Mouse (Mus musculus) MEL (cell line): ENCODE data around the gene BC052040. TPM values are rescaled to one million over a fixed set of nuclear protein-coding genes. Genes with fewer than 3 reads are reported as not detected.

Source experiments
- DNase-seq: peaks from one replicate; pipeline ENCODE4 v3.0.0; 2011; ENCODE audit warnings: low read depth, low spot score
- H3K27ac ChIP-seq: 2 replicates; pipeline ENCODE4 v1.5.1; 2012; ENCODE audit warnings: low read depth, mild to moderate bottlenecking, control low read depth, low read length, moderate library complexity; ENCODE audit not compliant: control insufficient read depth
- H3K27me3 ChIP-seq, 2 experiments: fragments of 150-350 bp in 1 of 2; sonication (generic) in 1 of 2; 2 replicates each; pipeline ENCODE4 v1.6.1; 2012; ENCODE audit warnings: low read length in 2 of 2, mild to moderate bottlenecking in 2 of 2, improper control_type of control experiment in 1 of 2, moderate library complexity in 1 of 2; ENCODE audit not compliant: insufficient read depth in 2 of 2, control insufficient read depth in 1 of 2
- H3K36me3 ChIP-seq, 2 experiments: 2 replicates each; pipeline ENCODE4 v1.6.1; 2012 to 2014; ENCODE audit warnings: low read length in 2 of 2, improper control_type of control experiment in 1 of 2, inconsistent platforms in 1 of 2, mild to moderate bottlenecking in 1 of 2; ENCODE audit not compliant: insufficient read depth in 2 of 2, control insufficient read depth in 1 of 2
- H3K4me1 ChIP-seq, 2 experiments: fragments of 150-350 bp in 1 of 2; sonication (generic) in 1 of 2; 2 replicates each; pipeline ENCODE4 v1.6.1; 2012; ENCODE audit warnings: low read length in 2 of 2, improper control_type of control experiment in 1 of 2, mild to moderate bottlenecking in 1 of 2; ENCODE audit not compliant: insufficient read depth in 2 of 2, control insufficient read depth in 1 of 2
- H3K4me3 ChIP-seq, 2 experiments: fragments of 150-350 bp in 1 of 2; sonication (generic) in 1 of 2; 2 replicates each; pipeline ENCODE4 v1.5.1; 2012; ENCODE audit warnings: low read depth in 2 of 2, low read length in 2 of 2, mild to moderate bottlenecking in 2 of 2, moderate library complexity in 2 of 2, control low read depth in 1 of 2, improper control_type of control experiment in 1 of 2; ENCODE audit not compliant: control insufficient read depth in 1 of 2, insufficient read depth in 1 of 2
- H3K79me2 ChIP-seq: 2 replicates; pipeline ENCODE4 v1.6.1; 2012; ENCODE audit warnings: mild to moderate bottlenecking, low read length, moderate library complexity; ENCODE audit not compliant: control insufficient read depth, poor library complexity, insufficient read depth
- H3K9ac ChIP-seq: 2 replicates; pipeline ENCODE4 v1.6.1; 2012; ENCODE audit warnings: low read depth, mild to moderate bottlenecking, control low read depth, low read length, moderate library complexity; ENCODE audit not compliant: control insufficient read depth, poor library complexity, severe bottlenecking
- H3K9me3 ChIP-seq: fragments of 150-350 bp; sonication (generic); replicated peaks from 2 replicates; pipeline ENCODE4 v1.6.1; 2012; ENCODE audit warnings: mild to moderate bottlenecking, low read length, improper control_type of control experiment, moderate library complexity; ENCODE audit not compliant: insufficient read depth
- BHLHE40 ChIP-seq: IDR thresholded peaks from 2 replicates; pipeline ENCODE4 v1.6.1; 2012; ENCODE audit warnings: low read depth, mild to moderate bottlenecking, inconsistent platforms, low read length, improper control_type of control experiment, borderline replicate concordance
- CHD1 ChIP-seq: IDR thresholded peaks from 2 replicates; pipeline ENCODE4 v1.6.1; 2012; ENCODE audit warnings: low read depth, mild to moderate bottlenecking, inconsistent platforms, low read length, improper control_type of control experiment
- CHD2 ChIP-seq: IDR thresholded peaks from 2 replicates; pipeline ENCODE4 v1.6.1; 2011; ENCODE audit warnings: low read length, improper control_type of control experiment
- CTCF ChIP-seq, 3 experiments: IDR thresholded peaks in 2 of 3; conservative IDR thresholded peaks in 1 of 3; 2 replicates each; pipeline ENCODE4 v1.5.1; 2011 to 2012; ENCODE audit warnings: low read length in 3 of 3, low read depth in 2 of 3, mild to moderate bottlenecking in 2 of 3, improper control_type of control experiment in 1 of 3, inconsistent platforms in 1 of 3, mixed read lengths in 1 of 3, moderate library complexity in 1 of 3; ENCODE audit not compliant: control insufficient read depth in 1 of 3, insufficient read depth in 1 of 3, poor library complexity in 1 of 3, severe bottlenecking in 1 of 3
- E2F4 ChIP-seq: IDR thresholded peaks from 2 replicates; pipeline ENCODE4 v1.6.1; 2011; ENCODE audit warnings: low read depth, low read length, improper control_type of control experiment, borderline replicate concordance
- ELF1 ChIP-seq: IDR thresholded peaks from 2 replicates; pipeline ENCODE4 v1.6.1; 2014; ENCODE audit warnings: low read depth, mild to moderate bottlenecking, inconsistent platforms, low read length, improper control_type of control experiment, moderate library complexity
- GATA1 ChIP-seq: IDR thresholded peaks from 2 replicates; pipeline ENCODE4 v1.6.1; 2011; ENCODE audit warnings: low read depth, low read length, improper control_type of control experiment
- KAT2A ChIP-seq: conservative IDR thresholded peaks from 2 replicates; pipeline ENCODE4 v1.6.1; 2012; ENCODE audit warnings: low read depth, low read length, improper control_type of control experiment, inconsistent platforms
- MAX ChIP-seq: IDR thresholded peaks from 2 replicates; pipeline ENCODE4 v1.6.1; 2011; ENCODE audit warnings: low read length, improper control_type of control experiment
- MAZ ChIP-seq: IDR thresholded peaks from 2 replicates; pipeline ENCODE4 v1.6.1; 2012; ENCODE audit warnings: low read depth, mild to moderate bottlenecking, inconsistent platforms, low read length, improper control_type of control experiment
- MEF2A ChIP-seq: IDR thresholded peaks from 2 replicates; pipeline ENCODE4 v1.6.1; 2014; ENCODE audit warnings: low read depth, mild to moderate bottlenecking, inconsistent platforms, low read length, improper control_type of control experiment; ENCODE audit not compliant: poor library complexity, insufficient replicate concordance, severe bottlenecking; ENCODE audit errors: extremely low read depth
- MXI1 ChIP-seq: IDR thresholded peaks from 2 replicates; pipeline ENCODE4 v1.6.1; 2011; ENCODE audit warnings: mild to moderate bottlenecking, low read depth, low read length, improper control_type of control experiment
- MYB ChIP-seq: IDR thresholded peaks from 2 replicates; pipeline ENCODE4 v1.6.1; 2011; ENCODE audit warnings: mild to moderate bottlenecking, low read depth, low read length, improper control_type of control experiment
- NELFE ChIP-seq: IDR thresholded peaks from 2 replicates; pipeline ENCODE4 v1.6.1; 2011; ENCODE audit warnings: low read depth, low read length, improper control_type of control experiment
- NRF1 ChIP-seq: IDR thresholded peaks from 2 replicates; pipeline ENCODE4 v1.6.1; 2014; ENCODE audit warnings: low read depth, mild to moderate bottlenecking, inconsistent platforms, low read length, improper control_type of control experiment, moderate library complexity; ENCODE audit not compliant: poor library complexity, insufficient read depth, severe bottlenecking
- POLR2AphosphoS2 ChIP-seq: IDR thresholded peaks from 2 replicates; pipeline ENCODE4 v1.6.1; 2011; ENCODE audit warnings: low read length, improper control_type of control experiment
- POLR2AphosphoS5 ChIP-seq: IDR thresholded peaks from 2 replicates; pipeline ENCODE4 v1.6.1; 2012; ENCODE audit warnings: low read depth, borderline replicate concordance, mild to moderate bottlenecking, inconsistent platforms, low read length, moderate library complexity, mixed read lengths
- RCOR1 ChIP-seq: IDR thresholded peaks from 2 replicates; pipeline ENCODE4 v1.6.1; 2012; ENCODE audit warnings: low read depth, mild to moderate bottlenecking, inconsistent platforms, low read length, improper control_type of control experiment
- SIN3A ChIP-seq: IDR thresholded peaks from 2 replicates; pipeline ENCODE4 v1.6.1; 2012; ENCODE audit warnings: low read length, improper control_type of control experiment, inconsistent platforms
- TAL1 ChIP-seq: IDR thresholded peaks from 2 replicates; pipeline ENCODE4 v1.6.1; 2012; ENCODE audit warnings: mild to moderate bottlenecking, inconsistent platforms, low read length, moderate library complexity, mixed read lengths
- USF2 ChIP-seq, 2 experiments: IDR thresholded peaks; 2 replicates each; pipeline ENCODE4 v1.6.1; 2011 to 2012; ENCODE audit warnings: improper control_type of control experiment in 2 of 2, low read length in 2 of 2, borderline replicate concordance in 1 of 2, inconsistent platforms in 1 of 2, low read depth in 1 of 2, mild to moderate bottlenecking in 1 of 2; ENCODE audit not compliant: insufficient read depth in 1 of 2
- ZC3H11A ChIP-seq: IDR thresholded peaks from 2 replicates; pipeline ENCODE4 v1.6.1; 2012; ENCODE audit warnings: low read depth, mild to moderate bottlenecking, inconsistent platforms, low read length, improper control_type of control experiment
- ZKSCAN1 ChIP-seq: IDR thresholded peaks from 2 replicates; pipeline ENCODE4 v1.6.1; 2012; ENCODE audit warnings: low read depth, mild to moderate bottlenecking, inconsistent platforms, low read length, improper control_type of control experiment, moderate library complexity
- ZNF384 ChIP-seq: IDR thresholded peaks from 2 replicates; pipeline ENCODE4 v1.6.1; 2012; ENCODE audit warnings: low read depth, mild to moderate bottlenecking, inconsistent platforms, low read length, improper control_type of control experiment
- polyA plus RNA-seq, 2 experiments: library from polyadenylated mRNA; stranded (reverse) in 1 of 2; unstranded in 1 of 2; fragments of >175 nt in 1 of 2; fragments of >200 nt in 1 of 2; gene quantifications; 2 replicates each; pipeline versions ENCODE4 v1.2.1 to v1.2.4; 2012; ENCODE audit warnings: low replicate concordance in 2 of 2, low read depth in 1 of 2; ENCODE audit not compliant: insufficient read length in 2 of 2, insufficient read depth in 1 of 2, missing spikeins in 1 of 2
- total RNA-seq: library from RNA; depleted of rRNA; stranded (reverse); fragments of 300-350 nt; gene quantifications from 2 replicates; pipeline ENCODE4 v1.2.3, GENCODE M21; 2012

BC052040 gene
- total and polyA plus RNA-seq, 3 experiments: 5.3 to 18.2 TPM; not detected in 1

DNA sequence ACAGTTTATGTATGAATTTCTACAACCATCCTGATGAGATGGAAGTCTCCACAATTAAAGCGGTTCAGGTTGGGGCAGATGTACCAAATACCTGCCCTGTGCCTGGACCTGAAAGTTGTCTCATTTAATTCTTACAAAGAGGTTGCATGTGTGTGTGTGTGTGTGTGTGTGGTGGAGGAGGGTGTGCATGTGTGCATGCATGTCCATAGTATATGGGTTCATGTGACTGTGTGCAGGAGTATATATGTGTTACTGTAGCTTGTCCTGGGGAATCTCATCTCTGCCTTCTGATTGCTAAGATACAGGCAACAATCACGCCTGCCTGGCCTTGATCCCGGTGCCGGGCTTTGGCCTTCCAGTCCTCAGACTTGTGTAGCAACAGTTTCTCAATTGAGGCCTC is 106.1 kb downstream of the BC052040 start:
- H3K9ac ChIP-seq: no peak overlapping the region
- H3K27ac ChIP-seq: no peak overlapping the region
- no peak for DNase-seq
- no peaks in the 10 kb centered on the region; a peak in 1 of 4 replicates for H3K4me1 ChIP-seq
- H3K27me3 ChIP-seq: no peaks in the 10 kb centered on the region
- H3K9me3 ChIP-seq: no peaks in the 10 kb centered on the region
- no peak overlapping the region for H3K4me3 ChIP-seq
- no peaks in the 10 kb centered on the region for H3K79me2 ChIP-seq
- H3K36me3 ChIP-seq: peaks cover 0 to 7% of the 10 kb centered on the region in 2 experiments; a peak in 3 of 4 replicates
- TF ChIP-seq ELF1 (no peak), NRF1 (no peak), MXI1 (no peak), KAT2A (no peak), TAL1 (no peak), MAX (no peak), NELFE (no peak), RCOR1 (no peak), CTCF (IDR thresholded peaks at IDR 0.05 in 2 of 3, conservative IDR thresholded peaks at IDR 0.05 in 1 of 3; ENCODE audit: control insufficient read depth in 1 of 3, insufficient read depth in 1 of 3, low read depth in 2 of 3, low read length in 3 of 3, poor library complexity in 1 of 3, severe bottlenecking in 1 of 3) (no peak), ZNF384 (no peak), ZKSCAN1 (no peak), BHLHE40 (no peak), MAZ (no peak), CHD2 (no peak), MEF2A (no peak), ZC3H11A (no peak), MYB (no peak), E2F4 (no peak), POLR2AphosphoS2 (no peak)

DNA sequence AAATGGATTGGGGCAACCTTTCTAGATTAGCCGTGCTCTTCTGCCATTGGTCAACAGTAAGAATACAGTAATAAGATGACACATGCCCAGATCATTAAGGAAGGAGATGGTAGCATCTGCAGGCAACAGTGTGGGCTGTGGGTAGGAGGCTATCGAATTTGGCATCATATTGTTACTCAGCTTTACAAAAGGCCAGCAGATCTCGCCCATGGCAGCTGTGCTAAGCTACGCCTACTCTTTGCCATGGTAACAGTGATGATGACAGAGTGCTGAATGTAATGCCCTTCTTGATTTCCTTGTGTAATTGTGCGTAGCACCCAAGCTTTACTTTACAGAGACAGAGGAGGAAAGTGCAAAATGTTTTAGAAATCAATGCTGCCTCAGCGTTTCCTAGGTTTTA is 106.8 kb downstream of the BC052040 start:
- Histone ChIP-seq H3K4me3 (no peak overlapping the region), H3K79me2 (no peaks in the 10 kb centered on the region), H3K27me3 (no peaks in the 10 kb centered on the region), H3K9me3 (no peaks in the 10 kb centered on the region), H3K4me1 (no peaks in the 10 kb centered on the region; a peak in 1 of 4 replicates), H3K36me3 (peaks cover 0 to 10% of the 10 kb centered on the region in 2 experiments; a peak in 2 of 4 replicates), H3K9ac (no peak overlapping the region), H3K27ac (no peak overlapping the region)
- TF ChIP-seq POLR2AphosphoS5 (no peak), KAT2A (no peak), USF2 (IDR thresholded peaks at IDR 0.05; ENCODE audit: borderline replicate concordance in 1 of 2, insufficient read depth in 1 of 2, low read depth in 1 of 2, low read length in 2 of 2) (no peak), TAL1 (no peak), MXI1 (no peak), GATA1 (no peak), CHD1 (no peak), CTCF (IDR thresholded peaks at IDR 0.05 in 2 of 3, conservative IDR thresholded peaks at IDR 0.05 in 1 of 3; ENCODE audit: control insufficient read depth in 1 of 3, insufficient read depth in 1 of 3, low read depth in 2 of 3, low read length in 3 of 3, poor library complexity in 1 of 3, severe bottlenecking in 1 of 3) (no peak), SIN3A (no peak), ELF1 (no peak)
- DNase-seq: no peak
